In the genomic region with DNA sequence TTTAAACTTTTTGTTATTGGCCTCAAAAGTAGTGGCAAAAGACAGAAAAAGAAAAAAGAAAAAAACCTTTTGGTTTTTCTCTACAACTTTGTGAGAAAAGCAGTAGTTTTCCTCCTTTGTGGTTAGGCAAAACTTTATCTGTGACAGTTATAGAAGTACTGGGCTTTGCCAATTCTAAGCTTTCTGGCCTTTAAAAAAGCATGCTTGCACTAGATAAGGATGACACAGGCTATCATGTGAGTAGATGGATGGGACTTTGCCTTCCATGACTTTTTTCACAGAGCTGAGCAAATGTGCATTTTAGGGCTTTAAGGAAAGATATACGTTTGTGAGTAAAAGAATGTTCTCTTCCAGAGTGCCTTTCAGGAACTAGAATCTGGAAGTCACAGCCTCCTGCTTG, we compare ENCODE assay signal across 21 mouse cellular contexts.
DNase-seq lines count a peak whose midpoint lies in the region; ATAC-seq and TF ChIP-seq lines count a peak whose summit lies in the region.
"Had no signal": no experiment of that assay in that cellular context is flagged by ENCODE, and none has a peak within 500 bp of the region (broad histone marks: within the 10 kb centered on the region; RNA-seq: fewer than 3 reads in every experiment).

No protein-coding gene starts in this region.

- H3K36me3 ChIP-seq in kidney, embryonic 16.5 days (ENCODE audit: insufficient read depth, low read length), result no peaks in the 10 kb centered on the region
- H3K36me3 ChIP-seq in lung, embryonic 15.5 days, result no peaks in the 10 kb centered on the region
- H3K36me3 ChIP-seq in thymus, adult 2 months (ENCODE audit: control insufficient read depth, insufficient read depth, low read length), result no peaks in the 10 kb centered on the region
- H3K36me3 ChIP-seq: embryonic facial prominence, embryonic 15.5 days; forebrain, embryonic 10.5 days; heart, embryonic 15.5 days; hindbrain, embryonic 13.5 days had no signal

- 59% methylated on average over 1 of the region's 1 CpGs for WGBS in kidney, embryonic 16.5 days
- WGBS in lung, embryonic 15.5 days, result 31% methylated on average over 1 of the region's 1 CpGs
- WGBS in thymus, adult 2 months, result 78% methylated on average over 1 of the region's 1 CpGs

- no peaks in the 10 kb centered on the region for H3K27me3 ChIP-seq in kidney, embryonic 16.5 days (ENCODE audit: insufficient read depth, low read length)
- H3K27me3 ChIP-seq in lung, embryonic 15.5 days, result no peaks in the 10 kb centered on the region
- H3K27me3 ChIP-seq in thymus, adult 2 months (ENCODE audit: control insufficient read depth, insufficient read depth, low read length), result no peaks in the 10 kb centered on the region
- H3K27me3 ChIP-seq: embryonic facial prominence, embryonic 15.5 days; heart, embryonic 15.5 days; hindbrain, embryonic 13.5 days had no signal

- no peak for ATAC-seq in kidney, embryonic 16.5 days (ENCODE audit: low FRiP score, low TSS enrichment)
- ATAC-seq in lung, embryonic 15.5 days (ENCODE audit: borderline replicate concordance, extremely low read depth, low FRiP score, low TSS enrichment), result peak; percentile 35; the same call in 1 of the 2 replicates
- ATAC-seq in megakaryocyte progenitor cell, adult 5-6 weeks (replicated peaks; ENCODE audit: poor library complexity), result peak; percentile 92
- ATAC-seq: forebrain, embryonic 14.5 days; hindbrain, postnatal 0 days had no signal

- H3K4me1 ChIP-seq in kidney, embryonic 16.5 days (ENCODE audit: insufficient read depth, low read length), result no peaks in the 10 kb centered on the region
- H3K4me1 ChIP-seq in lung, embryonic 15.5 days, result 0 out of 2 replicates have a peak, but pooled peaks cover 6% of the 10 kb centered on the region
- H3K4me1 ChIP-seq in thymus, adult 2 months (replicated peaks; ENCODE audit: control insufficient read depth, insufficient read depth, low read length), result no peaks in the 10 kb centered on the region
- H3K4me1 ChIP-seq: embryonic facial prominence, embryonic 15.5 days; heart, embryonic 15.5 days; hindbrain, embryonic 13.5 days had no signal

- no peak overlapping the region for H3K4me2 ChIP-seq in kidney, embryonic 16.5 days (replicated peaks; ENCODE audit: low read depth, low read length)
- no peak overlapping the region for H3K4me2 ChIP-seq in lung, embryonic 15.5 days
- H3K4me2 ChIP-seq: embryonic facial prominence, embryonic 15.5 days; heart, embryonic 11.5 days; heart, embryonic 15.5 days; hindbrain, embryonic 13.5 days had no signal

- H3K4me3 ChIP-seq in kidney, embryonic 16.5 days (ENCODE audit: low read length), result no peak overlapping the region
- no peak overlapping the region for H3K4me3 ChIP-seq in lung, embryonic 15.5 days
- H3K4me3 ChIP-seq in thymus, adult 2 months (ENCODE audit: control insufficient read depth, insufficient read depth, low read length), result no peak overlapping the region
- H3K4me3 ChIP-seq: embryonic facial prominence, embryonic 15.5 days; erythroblast, embryonic 14.5 days; forebrain, embryonic 10.5 days; heart, embryonic 15.5 days; hindbrain, embryonic 13.5 days had no signal

- DNase-seq in kidney, adult 8-10 months, result no peak
- DNase-seq in lung, postnatal 4 days, result no peak
- DNase-seq in thymus, adult 2 months, result no peak
- DNase-seq in ovary, adult 18-20 months (ENCODE audit: low spot score), result no peak
- DNase-seq: adrenal gland, adult 8-10 months; adrenal gland, postnatal 36 days; cerebellum, adult 2 months; cerebellum, postnatal 10 days; heart, adult 18-20 months; heart, postnatal 14 days had no signal

- no peak overlapping the region for H3K9ac ChIP-seq in kidney, embryonic 16.5 days (replicated peaks; ENCODE audit: low read length)
- H3K9ac ChIP-seq in lung, embryonic 15.5 days, result no peak overlapping the region
- H3K9ac ChIP-seq: embryonic facial prominence, embryonic 15.5 days; heart, embryonic 15.5 days; hindbrain, embryonic 13.5 days had no signal

- no peaks in the 10 kb centered on the region for H3K9me3 ChIP-seq in kidney, embryonic 16.5 days (ENCODE audit: low read length)
- H3K9me3 ChIP-seq in lung, embryonic 15.5 days, result no peaks in the 10 kb centered on the region
- H3K9me3 ChIP-seq: embryonic facial prominence, embryonic 15.5 days; forebrain, embryonic 10.5 days; heart, embryonic 15.5 days; hindbrain, embryonic 13.5 days had no signal

- TF ChIP-seq CTCF in thymus, adult 2 months (IDR thresholded peaks at IDR 0.05; ENCODE audit: borderline replicate concordance, control insufficient read depth, extremely low read depth, insufficient read depth, low read length, poor library complexity), result no peak

- TF ChIP-seq POLR2A in thymus, adult 2 months (IDR thresholded peaks at IDR 0.05; ENCODE audit: control insufficient read depth, extremely low read depth, insufficient read depth, low read length, poor library complexity), result no peak

- peak overlapping the region; percentile 34; the same call in 1 of the 2 replicates for H3K27ac ChIP-seq in kidney, embryonic 16.5 days (ENCODE audit: low read length)
- peak overlapping the region; percentile 26; the same call in 1 of the 2 replicates for H3K27ac ChIP-seq in lung, embryonic 15.5 days
- H3K27ac ChIP-seq in thymus, adult 2 months (ENCODE audit: control insufficient read depth, insufficient read depth, low read length), result no peak overlapping the region
- H3K27ac ChIP-seq: embryonic facial prominence, embryonic 15.5 days; forebrain, embryonic 10.5 days; heart, embryonic 15.5 days; hindbrain, embryonic 13.5 days; hindbrain, postnatal 0 days had no signal
